Mouse (Mus musculus) right cerebral cortex, postnatal 36 days (tissue): Measurements from ENCODE around the gene Btaf1.
A peak's percentile ranks its signal among the peaks of the same experiment; 100 is the strongest.

Source experiments
- DNase-seq, 2 experiments: peaks; one replicate each; pipeline ENCODE4 v3.0.0; 2022; ENCODE audit warnings: low spot score in 2 of 2, mixed read lengths in 1 of 2

Btaf1 gene

DNA sequence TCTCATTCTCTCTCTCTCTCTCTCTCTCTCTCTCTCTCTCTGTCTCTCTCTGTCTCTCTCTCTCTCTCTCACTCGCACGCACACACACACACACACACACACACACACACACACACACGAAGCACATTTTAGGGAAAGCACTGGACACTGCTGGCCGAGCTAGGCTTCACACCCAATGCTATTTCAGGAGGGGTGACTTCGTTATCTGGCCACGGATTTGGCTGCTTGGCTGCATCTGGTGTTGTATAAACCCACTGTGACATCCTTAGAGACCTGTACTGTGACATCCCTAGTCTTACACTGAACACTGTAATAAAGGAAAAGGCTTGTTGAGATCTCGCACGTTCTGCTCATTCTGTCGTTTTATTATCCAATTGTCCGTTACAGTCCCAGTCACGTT lies 95.1 kb downstream of the Btaf1 start:
- DNase-seq, result no peak

DNA sequence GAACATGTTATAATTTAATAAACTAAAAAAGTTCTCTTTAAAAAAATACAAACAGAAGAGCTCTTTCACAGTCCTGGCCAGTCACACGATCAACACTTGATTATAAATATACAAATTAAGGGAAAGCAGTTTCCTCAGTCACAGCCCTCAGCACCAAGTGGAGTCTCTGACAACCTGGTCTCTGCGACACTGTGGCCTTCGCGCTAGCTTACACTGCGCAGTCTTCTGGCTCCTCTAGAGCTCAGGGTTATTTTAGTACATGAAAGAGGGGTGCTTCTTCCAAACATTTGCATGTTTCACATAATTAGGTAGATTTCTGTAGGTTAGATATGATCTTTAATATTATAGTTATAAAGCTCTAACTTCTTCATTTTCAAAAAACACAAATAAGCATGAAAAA lies 96.3 kb downstream of the Btaf1 start:
- no peak for DNase-seq

DNA sequence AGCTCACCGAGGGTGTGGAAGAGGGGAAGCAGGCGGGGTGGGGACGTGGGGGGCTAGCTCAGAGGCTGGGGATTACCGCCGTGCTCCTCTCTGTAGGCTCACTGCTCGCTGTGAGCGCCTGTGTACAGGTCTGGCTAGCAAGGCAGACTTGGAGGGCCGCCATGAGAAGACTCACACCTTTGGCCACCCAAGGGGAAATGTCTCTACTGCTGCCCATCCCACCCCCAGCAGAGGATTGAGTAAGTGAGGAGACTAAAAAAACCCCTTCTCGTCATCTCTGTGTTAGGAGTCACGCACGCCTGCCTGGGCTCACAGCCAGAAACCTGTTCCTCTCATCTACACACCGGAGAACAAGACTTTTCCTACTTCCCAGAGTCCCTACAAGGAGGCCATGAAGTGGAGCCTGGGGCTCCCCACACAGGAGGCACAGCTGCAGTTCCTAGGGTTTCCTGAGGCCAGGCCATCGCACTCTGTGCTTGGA lies 100.0 kb downstream of the Btaf1 start:
- no peak for DNase-seq

DNA sequence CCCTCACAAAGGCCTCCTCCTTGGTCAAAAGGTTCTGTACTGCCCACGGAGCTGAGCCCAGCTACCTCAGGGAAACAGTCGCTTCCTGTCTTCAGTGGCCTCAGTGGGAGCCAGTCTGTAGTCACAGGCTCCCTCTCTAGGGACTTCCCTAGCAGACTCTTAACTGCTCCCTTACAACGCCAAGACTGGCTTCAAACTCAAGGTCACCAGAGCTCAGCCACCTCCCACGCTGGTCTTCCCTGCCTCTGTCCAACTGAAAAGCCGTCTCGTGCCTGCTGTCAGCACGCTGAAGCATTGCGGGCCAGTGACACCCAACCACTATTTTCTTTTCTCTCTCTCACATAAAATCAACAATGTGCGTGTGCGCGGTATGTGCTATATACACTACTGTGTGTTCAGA lies 100.5 kb downstream of the Btaf1 start:
- no peak for DNase-seq

DNA sequence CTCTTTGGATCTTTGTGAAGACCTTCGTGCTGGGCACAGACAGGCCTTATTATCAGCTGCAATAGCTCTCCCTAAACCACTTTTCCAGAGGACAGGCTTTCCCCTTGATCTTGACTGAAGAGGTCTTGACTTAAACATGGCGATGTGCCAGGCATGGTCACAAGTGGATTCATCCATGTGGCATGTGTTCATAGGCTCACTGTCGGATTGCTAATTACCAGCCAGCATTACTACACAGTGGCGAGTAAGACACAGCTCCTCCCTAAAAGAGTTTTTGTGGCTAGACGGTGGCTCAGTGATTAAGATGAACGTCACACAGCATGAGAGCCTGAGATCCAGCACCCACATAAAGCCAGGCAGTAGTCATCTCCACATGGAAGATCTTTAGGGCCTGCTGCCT lies 103.9 kb downstream of the Btaf1 start:
- no peak for DNase-seq

DNA sequence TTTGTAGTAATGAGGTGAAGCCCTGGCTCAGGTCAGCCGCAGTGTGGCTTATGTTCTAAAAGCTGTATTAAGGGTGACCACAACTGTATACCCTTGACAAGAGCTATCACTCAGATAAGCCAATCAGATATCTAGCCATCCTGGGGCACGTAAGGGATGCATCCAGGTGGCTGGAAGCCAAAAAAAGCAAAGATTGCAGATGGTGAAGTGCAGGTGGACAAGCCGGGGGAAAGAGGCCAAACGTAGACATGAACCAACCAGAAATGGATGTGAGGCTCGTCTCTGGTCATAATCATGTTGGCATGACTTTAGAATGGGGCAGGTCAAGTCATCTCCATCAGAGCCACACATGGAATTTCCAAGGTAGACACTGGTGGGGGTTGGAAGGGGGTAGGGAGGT lies 105.6 kb downstream of the Btaf1 start:
- DNase-seq, result no peak

DNA sequence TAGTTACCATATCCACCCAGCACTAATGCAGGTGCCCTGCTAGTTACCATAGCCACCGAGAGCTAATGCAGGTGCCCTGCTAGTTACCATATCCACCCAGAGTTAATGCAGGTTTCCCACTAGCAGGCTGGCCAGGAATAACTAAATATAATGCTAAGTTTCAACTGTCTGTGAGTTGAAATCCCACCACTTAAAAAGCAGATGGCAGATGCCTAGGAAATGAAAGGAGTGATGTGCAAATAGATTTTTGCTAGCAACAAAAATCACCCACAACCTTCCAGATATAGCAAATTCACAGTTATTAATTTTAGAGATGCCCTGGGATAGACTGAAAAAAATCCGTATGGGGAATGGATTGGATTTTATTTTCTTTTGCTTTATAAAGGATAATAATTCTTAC lies 106.5 kb downstream of the Btaf1 start:
- no peak for DNase-seq

DNA sequence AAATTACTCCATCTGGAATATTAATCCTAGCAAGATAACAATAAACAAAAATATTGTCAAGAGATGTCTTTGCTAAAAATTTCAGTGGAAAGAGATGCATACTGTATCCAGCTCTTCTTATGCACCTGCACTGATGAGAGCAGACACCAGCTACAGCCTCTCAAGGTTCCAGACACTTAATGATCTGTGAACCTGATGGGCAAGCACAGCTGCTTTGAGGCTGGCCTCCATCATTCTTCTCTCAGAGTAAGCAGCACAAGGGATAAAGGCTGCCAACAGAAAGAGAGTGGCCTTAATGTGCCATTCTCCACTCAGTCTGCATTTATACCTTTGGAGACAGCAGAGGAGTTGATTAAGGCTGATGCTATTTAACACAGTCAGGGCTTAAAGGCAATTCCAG lies 115.0 kb downstream of the Btaf1 start:
- DNase-seq, result no peak

DNA sequence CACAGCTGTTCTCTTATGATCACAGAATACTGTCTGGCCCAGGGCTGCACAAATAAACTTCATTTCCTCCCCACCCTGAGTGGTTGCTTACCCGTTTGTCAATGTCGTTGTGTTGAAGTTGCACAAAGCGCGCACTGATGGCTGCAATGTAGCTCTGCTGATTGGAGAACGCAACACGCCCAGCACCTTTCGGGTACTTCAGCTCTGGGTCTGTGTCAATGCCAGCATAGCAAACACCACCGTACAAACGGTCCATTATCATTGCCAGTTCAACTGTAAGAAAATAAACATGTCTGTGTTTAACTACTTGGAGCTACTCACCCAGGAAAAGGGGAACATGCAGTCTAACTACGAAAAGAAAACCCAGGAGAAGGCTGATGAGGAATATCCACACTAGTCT lies 118.6 kb downstream of the Btaf1 start:
- DNase-seq, result no peak

DNA sequence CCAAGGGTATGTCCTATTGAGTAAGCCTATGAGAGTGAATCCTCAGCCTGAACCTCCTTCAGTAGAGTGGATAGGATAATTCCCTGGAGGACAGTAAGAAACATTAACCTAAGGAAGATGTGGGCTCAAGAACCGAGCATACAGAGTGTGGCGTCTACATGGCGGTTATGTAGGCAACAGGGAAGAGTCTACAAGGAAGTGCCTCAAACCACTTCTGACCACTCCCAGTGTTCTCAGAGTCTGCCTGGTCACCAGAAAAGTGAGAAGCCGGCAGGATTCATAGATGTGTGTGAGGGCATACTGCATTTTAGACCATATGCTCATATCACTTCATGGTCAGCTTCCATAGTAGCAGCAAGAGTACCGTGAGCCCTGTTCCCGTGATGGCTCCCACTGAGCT lies 122.6 kb downstream of the Btaf1 start:
- no peak for DNase-seq

DNA sequence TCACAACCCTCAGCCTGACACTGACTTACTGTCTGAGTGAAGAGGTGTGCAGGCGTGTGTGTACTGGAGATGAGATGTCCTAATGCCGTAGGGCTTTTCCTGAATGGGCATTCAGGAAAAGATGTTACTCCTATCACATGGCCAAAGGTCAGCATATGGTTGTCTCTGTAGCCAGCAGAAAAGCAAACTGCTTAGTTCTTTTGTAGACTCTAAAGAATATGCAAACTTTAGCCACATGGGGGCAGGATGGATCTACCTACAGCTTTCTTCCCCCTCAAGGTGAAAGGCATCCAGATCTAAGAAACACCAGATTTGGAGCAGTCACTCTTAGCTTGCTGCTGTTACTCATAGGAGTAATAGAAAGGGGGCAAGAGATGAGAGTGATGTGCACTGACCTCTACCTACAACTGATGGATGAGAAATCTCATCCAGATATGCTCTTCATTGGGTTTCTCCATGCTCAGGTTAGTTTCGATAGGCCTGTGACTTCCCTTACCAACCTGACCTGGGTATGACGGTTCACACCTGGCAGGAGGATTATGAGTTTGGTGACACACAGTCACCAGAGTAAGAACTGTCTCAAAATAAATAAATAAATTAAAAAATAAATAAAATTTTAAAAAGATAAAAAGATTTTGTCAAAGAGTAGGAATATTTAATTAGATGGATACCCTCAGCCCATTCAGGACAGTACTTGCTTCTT lies 124.9 kb downstream of the Btaf1 start:
- no peak for DNase-seq

DNA sequence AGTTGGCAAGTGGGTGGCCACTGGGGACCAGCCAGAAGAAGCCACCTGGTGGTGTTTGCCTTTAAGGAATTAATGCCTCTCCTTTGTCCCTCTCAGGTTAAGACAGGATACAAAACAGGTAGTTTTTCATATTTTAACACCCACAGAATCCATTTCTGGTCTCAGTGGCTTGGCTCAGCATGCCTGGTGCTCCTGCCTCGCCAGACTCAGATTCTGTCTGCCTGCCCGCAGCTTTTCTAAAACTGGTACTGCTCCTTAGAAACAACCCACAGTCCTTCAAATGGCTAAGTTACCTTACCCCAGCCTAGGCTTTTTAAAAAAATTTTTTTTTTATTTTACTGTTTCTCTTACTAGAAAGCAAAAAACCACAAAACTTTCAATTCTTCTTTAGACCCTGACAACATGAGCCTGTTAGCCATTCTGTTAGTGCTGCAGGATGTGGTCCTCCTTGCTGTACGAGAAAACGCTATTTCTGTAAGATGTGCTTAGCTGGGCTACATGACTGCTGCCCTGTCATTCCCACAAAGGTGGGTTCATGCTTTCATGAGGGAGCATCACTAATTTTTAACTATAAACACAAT lies 130.2 kb downstream of the Btaf1 start:
- DNase-seq, result peak; percentile 32 to 39

DNA sequence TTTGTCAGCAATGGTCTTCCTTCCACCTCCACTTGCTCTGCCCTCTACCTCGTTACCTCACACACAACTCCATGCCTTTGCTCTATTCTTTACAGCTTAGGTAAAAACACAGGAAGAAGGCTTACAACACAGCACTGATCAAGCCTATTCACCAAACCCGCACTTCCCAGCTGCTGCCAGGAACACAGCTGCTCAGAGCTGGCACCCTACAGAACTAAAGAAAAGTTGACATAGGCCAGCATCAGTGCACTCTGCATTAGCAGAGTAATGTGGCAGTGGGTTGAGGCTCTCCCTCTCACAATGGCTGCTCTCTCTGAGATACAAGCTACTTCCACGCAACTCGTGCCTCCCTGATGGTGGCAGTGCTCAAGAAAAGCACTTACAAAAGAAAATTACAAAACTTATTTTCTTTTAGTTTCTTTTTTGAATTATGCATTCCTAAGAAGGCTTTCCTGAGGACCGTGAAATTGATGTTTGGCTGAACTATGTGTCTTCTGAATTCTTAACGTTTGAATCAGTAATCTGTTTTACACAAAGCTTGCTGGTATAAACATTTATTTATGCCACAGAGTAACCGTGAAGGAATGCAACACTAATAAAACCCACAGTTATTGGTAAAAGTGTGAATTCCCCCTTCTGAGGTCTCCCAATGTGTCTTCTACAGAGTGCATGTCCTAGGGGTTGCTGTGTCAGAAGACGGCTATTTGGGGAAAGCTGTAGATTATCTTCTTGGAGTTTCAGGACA lies 131.5 kb downstream of the Btaf1 start:
- DNase-seq, result no peak

DNA sequence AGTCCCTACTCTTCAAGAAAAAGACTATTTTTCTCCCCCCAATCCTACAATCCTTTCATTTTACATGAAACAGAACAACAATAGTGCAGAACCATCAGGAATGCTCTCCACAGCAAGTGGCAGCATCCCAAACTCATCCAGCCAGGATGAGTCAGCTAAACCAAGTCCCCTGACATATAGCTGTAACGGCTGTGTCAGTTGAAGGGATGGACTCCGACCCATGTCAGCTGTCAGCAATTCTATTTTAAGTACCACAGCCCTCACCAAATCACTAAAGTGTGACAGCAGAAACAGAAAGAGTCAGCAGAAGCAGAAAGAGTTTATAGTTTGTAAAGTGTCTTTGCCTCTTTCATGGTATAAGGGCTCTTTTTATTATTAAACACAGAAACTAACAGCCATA lies 133.7 kb downstream of the Btaf1 start:
- no peak for DNase-seq

DNA sequence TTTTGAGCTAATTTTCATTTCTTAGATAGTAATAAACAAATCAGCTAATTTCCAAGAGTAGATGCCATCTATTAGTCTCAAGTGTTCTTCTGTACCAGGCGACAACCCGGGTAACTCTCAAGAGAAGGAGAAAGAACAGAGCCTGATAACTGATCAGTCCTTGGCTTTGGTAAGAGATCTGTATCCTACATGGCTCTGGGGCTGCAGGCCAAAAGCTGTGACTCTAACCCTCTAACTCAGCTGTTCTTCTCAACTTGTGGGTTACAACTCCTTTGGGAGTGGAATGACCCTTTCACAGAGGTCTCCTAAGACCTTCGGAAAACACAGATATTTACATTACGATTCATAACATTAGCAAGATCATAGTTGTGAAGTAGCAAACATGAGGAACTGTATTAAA lies 134.2 kb downstream of the Btaf1 start:
- DNase-seq, result no peak
